Mouse (Mus musculus): ENCODE results near the gene Tyw1.

The Tyw1 gene

DNA sequence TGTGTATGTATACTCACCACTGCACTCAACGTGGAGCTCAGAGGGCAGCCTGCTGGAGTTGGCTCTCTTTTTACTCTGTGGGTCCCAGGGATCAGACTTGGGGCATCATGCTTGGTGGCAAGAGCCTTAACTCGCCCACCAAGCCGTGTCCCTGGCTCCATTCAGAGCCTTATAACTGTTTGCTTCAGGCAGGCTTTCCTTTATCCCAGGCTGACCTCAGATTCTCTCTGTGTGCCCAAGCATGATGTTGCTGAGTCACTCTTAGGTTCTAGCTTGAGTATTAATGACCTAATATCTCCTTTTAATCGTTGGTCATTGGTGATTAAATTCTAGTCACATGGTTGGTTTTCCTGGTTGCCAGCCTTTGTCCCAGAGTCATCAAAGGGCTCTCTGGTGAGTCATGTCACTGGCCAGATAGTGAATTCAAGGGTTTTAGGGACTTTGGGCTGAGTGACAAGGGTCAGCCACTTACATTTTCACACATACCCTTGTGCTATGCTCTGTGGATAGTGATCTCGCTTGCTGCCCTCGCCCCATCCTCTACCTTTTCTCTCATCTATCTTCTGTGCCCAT lies 9.1 kb downstream of the Tyw1 start:
- in situ Hi-C loops (cut with MboI) = no loop called here

DNA sequence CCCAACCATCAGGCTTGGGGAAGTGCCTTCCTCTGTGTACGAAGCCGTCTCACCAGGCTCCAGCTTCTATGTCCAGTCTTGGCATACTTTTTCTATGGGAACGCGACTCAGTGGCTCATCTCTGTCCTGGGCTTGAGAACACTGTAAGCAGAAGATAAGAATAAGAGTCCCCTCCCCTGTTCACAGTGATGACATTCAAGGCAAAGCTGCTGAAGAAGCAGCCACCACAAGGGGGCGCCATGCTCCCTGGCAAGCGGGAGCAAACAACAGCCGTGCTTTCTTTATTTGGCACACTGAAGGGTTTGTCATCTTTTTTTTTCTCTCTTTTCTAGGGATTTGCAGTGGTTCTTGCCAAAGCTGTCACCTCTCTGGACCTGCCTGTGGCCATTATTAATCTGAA lies 11.2 kb downstream of the Tyw1 start:
- in situ Hi-C loops (cut with MboI) = no loop called here

DNA sequence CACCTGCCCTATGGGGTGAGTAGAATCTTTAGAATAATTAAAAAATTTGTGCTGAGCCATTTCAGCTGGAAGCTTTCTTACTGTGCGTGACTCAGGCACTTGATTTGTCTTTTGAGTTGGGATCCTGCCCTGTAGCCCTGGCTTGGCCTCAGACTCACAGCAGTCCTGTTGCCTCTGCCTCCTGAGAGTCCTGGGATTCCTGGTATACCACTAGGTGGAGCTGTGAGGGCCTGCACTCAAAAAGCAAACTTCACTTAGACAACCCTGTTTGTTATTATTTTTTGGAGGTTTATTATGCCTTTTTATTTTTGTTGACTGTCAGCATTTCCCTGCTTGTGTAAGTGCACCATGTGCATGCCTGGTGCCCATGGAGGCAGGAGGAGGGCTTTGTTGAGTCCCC lies 11.9 kb downstream of the Tyw1 start:
- in situ Hi-C loops (cut with MboI) = no loop called here

DNA sequence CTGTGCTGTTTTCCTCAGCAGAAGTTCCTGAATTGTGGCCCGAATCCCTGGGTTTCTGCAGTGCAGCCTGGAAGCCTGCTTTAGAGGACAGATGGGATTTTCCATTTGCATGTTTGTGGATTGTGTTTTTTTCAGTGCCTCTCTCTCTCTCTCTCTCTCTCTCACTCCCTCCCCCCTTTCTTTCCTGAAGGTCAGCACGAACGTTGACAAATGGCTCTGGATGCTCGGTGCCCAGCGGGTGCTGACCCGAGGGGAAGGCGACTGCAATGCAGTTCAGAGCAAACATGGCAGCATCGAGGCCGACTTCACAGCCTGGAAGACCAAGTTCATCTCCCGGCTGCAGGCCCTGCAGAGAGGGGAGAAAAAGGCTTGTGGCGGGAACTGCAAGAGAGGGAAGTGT lies 13.6 kb downstream of the Tyw1 start:
- in situ Hi-C loops (cut with MboI) = no loop called here

DNA sequence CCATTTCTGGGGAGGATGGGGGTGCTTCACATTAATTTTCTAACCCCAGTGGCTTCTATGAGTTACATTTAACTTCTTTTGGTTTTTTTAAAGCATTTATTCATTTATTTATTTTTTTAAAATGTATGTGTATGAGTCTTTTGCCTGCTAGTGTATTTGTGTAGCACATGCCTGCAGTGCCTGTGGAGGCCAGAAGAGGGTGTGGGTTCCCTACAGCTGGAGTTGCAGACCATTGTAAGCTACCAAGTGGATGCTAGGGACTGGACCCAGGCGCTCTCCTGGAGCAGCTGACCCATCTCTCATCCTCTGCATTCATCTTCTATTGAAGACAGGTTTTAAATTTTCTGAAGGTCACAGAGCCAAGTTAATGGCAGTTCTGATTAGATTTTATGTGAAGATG lies 16.9 kb downstream of the Tyw1 start:
- in situ Hi-C loops (cut with MboI) = no loop called here

DNA sequence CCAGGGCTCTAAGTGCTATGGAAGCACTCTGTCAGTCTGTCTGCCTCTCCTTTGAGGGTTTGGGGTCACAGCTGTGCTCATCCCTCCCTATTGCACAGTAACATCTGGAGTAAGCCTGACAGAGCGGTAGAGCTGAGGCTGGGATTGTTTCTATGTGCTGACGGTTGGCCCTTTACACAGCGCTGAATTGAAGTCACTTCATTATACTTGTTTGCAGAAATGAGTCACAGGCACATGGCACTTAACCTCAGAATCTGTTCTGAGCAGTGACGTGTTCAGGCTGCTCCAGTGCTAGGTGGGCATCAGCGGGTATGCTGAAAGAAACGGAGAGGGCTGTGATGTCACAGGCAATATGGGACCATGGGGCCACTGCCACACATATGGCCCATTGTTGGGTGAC lies 17.6 kb downstream of the Tyw1 start:
- in situ Hi-C loops (cut with MboI) = no loop called here

DNA sequence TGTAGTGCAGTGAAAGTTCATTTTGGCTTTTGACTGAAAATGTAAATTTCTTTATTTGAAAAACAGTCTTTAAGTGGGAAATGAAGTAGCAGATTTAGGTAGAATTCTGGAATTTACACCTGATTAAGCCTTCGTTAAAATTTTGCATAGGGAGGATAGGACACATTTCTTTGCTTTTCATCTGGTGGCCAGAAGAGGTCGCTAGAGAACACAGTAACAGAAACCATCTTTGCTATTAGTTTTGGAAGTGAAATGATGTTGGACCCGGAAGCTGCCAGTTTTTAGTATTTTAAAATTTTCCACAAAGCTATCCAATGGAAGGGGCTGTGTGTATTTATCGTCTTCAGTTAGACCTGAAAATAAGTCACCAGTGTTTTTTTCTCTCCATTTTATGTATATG lies 20.1 kb downstream of the Tyw1 start:
- in situ Hi-C loops (cut with MboI) = loop anchor here (25.0 kb wide), 1 partner anchor 587 kb away; no protein-coding TSS in a partner anchor

DNA sequence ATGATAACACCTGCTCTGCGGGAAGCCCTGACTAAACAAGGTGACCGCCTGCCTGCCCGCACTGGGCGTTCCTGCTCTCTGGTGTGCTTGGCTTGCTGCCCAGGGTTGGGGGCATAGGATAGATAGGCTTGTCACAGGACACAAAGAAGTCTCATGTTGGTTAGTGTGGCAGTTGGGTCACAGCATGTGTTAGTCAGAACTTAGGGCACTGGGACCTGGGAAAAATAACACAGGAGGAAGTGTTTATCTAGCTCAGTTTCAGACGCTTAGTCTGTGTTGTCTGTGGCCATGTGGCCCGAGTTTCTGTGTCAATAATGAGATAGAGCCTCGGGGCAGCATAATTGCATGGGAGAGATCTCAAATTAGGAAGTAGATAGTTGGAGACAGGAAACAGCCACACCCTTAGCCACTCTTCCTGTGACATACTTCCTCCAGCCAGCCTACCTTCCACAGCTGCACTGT lies 22.6 kb downstream of the Tyw1 start:
- in situ Hi-C loops (cut with MboI) = loop anchor here (25.0 kb wide), 1 partner anchor 584 kb away; no protein-coding TSS in a partner anchor

GRCm38 (mm10) chr5:130283079-130283732 lies 27.8 kb downstream of the Tyw1 start:
- in situ Hi-C loops (cut with MboI) = loop anchor here (25.0 kb wide), 1 partner anchor 579 kb away; no protein-coding TSS in a partner anchor

- in situ Hi-C loops (cut with MboI) = loop anchor here (25.0 kb wide), 1 partner anchor 574 kb away; no protein-coding TSS in a partner anchor
These were observed 32.7 kb downstream of the Tyw1 start for GRCm38 (mm10) chr5:130288106-130288505.

DNA sequence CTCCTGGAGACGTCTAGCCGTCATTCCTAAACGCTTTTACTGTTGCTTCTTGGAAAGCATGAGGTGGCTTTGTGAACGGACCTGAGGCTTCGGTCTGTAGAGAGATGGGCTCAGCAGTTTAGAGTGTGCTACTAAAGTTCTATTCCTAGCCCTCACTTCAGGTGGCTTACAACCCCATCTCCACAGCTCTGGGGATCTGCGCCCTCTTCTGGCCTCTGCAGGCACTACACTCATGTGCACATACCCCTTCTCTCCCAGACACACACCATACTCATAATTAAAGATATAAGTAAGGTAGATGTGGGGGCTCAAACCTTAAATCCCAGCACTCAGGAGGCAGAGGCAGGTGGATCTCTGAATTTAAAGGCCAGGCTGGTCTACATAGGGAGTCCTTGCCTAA lies 34.8 kb downstream of the Tyw1 start:
- in situ Hi-C loops (cut with MboI) = loop anchor here (25.0 kb wide), 1 partner anchor 572 kb away; no protein-coding TSS in a partner anchor

DNA sequence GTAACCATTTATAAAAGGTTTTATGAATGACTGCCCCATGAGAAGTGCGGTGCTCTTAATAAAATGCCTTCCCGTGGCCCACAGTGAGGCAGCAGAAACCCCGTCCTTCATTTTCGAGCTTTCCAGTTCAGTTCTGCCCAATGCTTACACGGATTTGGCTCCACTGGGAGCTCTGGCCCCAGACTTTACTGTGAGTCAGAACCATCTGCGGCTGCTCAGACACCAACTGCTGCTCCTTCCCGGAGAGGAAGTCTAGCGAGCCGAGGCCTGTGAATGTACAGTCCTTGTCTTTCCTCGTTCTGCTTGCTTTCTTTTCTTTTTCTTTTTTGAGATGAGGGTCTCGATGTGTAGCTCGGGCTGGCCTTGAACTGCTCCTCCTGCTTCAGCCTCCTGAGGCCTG lies 35.4 kb downstream of the Tyw1 start:
- in situ Hi-C loops (cut with MboI) = loop anchor here (25.0 kb wide), 1 partner anchor 572 kb away; no protein-coding TSS in a partner anchor

- in situ Hi-C loops (cut with MboI) = loop anchor here (25.0 kb wide), 1 partner anchor 569 kb away; no protein-coding TSS in a partner anchor
These were observed 37.6 kb downstream of the Tyw1 start for GRCm38 (mm10) chr5:130292976-130293375.

DNA sequence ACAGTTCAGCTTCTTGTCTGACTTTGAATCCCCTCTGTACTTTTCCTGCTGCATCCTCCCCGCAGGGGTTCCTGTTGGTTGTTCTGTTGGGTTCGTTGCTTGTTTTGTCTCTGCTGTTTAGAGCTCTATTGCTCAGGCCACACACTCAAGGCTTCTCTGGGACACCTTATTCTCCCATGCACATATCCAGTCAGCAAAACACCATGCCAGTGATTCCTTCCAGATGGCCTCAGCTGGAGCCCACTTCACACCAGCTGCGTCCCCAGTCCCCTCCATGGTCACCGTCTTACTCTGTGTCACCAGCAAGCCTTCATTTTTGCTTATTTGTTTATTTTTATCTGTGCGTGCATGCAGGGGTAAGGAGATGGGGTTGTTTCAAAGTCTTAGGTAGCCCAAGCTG lies 38.5 kb downstream of the Tyw1 start:
- in situ Hi-C loops (cut with MboI) = loop anchor here (25.0 kb wide), 1 partner anchor 568 kb away; no protein-coding TSS in a partner anchor

- in situ Hi-C loops (cut with MboI) = loop anchor here (25.0 kb wide), 1 partner anchor 568 kb away; no protein-coding TSS in a partner anchor
These were observed 39.2 kb downstream of the Tyw1 start for GRCm38 (mm10) chr5:130294598-130294997.

DNA sequence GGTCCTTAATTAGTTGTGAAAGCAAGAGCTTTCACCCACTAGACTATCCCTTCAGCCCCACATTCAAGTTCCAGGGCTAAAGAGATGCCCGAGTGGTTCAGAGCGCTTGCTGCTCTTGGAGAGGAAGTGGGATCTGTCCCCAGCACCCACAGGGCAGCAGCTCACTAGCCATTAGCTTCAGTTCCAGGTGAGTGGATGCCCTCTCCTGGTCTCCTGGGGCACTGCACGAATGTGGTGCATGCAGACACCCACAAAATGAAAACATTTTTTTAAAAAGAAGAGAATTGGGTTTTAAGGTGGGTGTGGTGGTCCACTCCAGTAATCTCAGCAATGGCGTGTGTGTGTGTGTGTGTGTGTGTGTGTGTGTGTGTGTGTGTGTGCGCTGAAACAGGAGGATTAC lies 40.7 kb downstream of the Tyw1 start:
- in situ Hi-C loops (cut with MboI) = loop anchor here (25.0 kb wide), 1 partner anchor 566 kb away; no protein-coding TSS in a partner anchor

- in situ Hi-C loops (cut with MboI) = loop anchor here (25.0 kb wide), 1 partner anchor 563 kb away; no protein-coding TSS in a partner anchor
These were observed 43.5 kb downstream of the Tyw1 start for GRCm38 (mm10) chr5:130298831-130299460.

GRCm38 (mm10) chr5:130299526-130299925 lies 44.1 kb downstream of the Tyw1 start:
- in situ Hi-C loops (cut with MboI) = loop anchor here (25.0 kb wide), 1 partner anchor 563 kb away; no protein-coding TSS in a partner anchor

- in situ Hi-C loops (cut with MboI) = no loop called here
These were observed 48.2 kb downstream of the Tyw1 start for GRCm38 (mm10) chr5:130303611-130304010.

DNA sequence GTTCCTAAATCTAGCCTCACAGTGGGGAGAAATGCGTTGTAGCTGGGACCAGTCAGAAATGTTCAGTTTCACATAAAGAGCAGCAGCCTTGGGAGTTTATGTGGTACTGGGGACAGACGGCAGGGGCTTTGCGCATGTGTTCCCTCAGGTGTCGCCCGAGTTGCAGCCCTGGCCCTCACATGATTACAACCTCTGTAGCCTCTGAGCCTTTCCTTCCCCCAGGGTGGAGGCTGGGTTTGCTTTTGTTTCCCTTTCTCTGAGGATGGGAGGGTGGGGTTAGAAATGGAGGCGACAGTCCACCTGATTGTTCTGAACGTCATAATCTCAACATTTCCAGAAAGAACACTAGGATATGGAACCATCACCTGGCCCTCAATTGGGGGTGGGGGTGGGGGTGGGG lies 52.5 kb downstream of the Tyw1 start:
- in situ Hi-C loops (cut with MboI) = no loop called here

GRCm38 (mm10) chr5:130310077-130310476 lies 54.7 kb downstream of the Tyw1 start:
- in situ Hi-C loops (cut with MboI) = no loop called here

DNA sequence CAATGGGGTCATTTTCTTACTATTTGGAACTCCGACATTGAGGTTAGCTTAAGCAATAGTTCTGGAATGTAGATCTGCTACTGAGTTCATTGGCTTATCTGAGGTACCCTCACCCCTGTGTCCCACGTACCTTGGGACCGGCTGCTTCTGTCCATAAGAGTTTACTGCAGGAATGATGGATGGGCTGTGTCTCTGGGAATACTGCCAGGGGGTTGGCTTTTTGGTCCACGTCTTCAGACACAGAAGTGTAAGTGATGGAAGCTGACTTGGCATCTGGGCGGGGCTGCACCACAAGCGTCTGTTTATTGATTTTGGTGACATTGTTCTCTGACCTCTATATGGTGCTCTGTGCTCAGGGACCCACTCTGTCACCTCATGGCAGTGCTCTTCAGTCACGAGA lies 55.4 kb downstream of the Tyw1 start:
- in situ Hi-C loops (cut with MboI) = no loop called here
